14 mouse cellular contexts compared by ENCODE assay signal in the genomic region with DNA sequence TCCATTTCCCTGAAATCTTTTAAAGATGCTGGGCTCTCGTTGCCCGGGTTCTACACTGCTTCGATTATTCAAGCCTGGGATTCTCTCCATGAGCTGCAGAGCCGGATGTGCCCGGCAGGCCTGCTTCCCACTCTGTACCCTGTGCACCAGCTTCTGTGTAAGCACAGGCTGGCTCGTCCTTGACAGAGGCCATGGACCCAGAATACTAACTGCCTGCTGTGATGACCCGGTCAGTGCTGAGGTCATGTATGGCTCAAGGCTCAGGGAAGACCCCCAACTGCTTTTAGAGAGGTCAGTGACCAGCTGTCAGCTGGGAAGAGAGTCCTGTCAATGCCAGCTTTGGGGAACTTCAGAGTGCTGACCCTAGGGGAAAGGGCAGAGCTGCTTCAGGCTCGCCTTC.
DNase-seq lines count a peak whose midpoint lies in the region; ATAC-seq and TF ChIP-seq lines count a peak whose summit lies in the region.
"Had no signal": no experiment of that assay in that cellular context is flagged by ENCODE, and none has a peak within 500 bp of the region (broad histone marks: within the 10 kb centered on the region; RNA-seq: fewer than 3 reads in every experiment).

No protein-coding gene starts in this region.

- H3K36me3 ChIP-seq in hindbrain, embryonic 11.5 days (ENCODE audit: control insufficient read depth, insufficient read depth, low read length), result no peaks in the 10 kb centered on the region
- no peaks in the 10 kb centered on the region for H3K36me3 ChIP-seq in midbrain, embryonic 12.5 days

- no peaks in the 10 kb centered on the region for H3K27me3 ChIP-seq in hindbrain, embryonic 11.5 days (ENCODE audit: control insufficient read depth, insufficient read depth, low read length)
- no peaks in the 10 kb centered on the region for H3K27me3 ChIP-seq in midbrain, embryonic 12.5 days

- no peaks in the 10 kb centered on the region; the same call in 1 of the 2 replicates for H3K4me1 ChIP-seq in hindbrain, embryonic 11.5 days (replicated peaks; ENCODE audit: control insufficient read depth, insufficient read depth, low read length)
- peaks cover 12% of the 10 kb centered on the region; the same call in 1 of the 2 replicates for H3K4me1 ChIP-seq in midbrain, embryonic 12.5 days

- no peak for DNase-seq in layer of hippocampus, adult 2 months (ENCODE audit: low spot score in 2 of 2)
- no peak for DNase-seq in layer of hippocampus, adult 18-20 months (ENCODE audit: low spot score in 2 of 2)
- peak; percentile 25 for DNase-seq in hindbrain, embryonic 11.5 days (ENCODE audit: low spot score)
- peak; percentile 49 for DNase-seq in retina, embryonic 14.5 days (ENCODE audit: low spot score)
- DNase-seq in right cerebral cortex, postnatal 25 days, result no peak
- DNase-seq in kidney, postnatal 36 days, result no peak
- no peak for DNase-seq in thymus, postnatal 10 days (ENCODE audit: low spot score in 2 of 2)
- DNase-seq: adrenal gland, postnatal 25 days; B cell, adult 2 months; heart, adult 2 months; heart, postnatal 14 days; lung, adult 18-20 months; right cerebral cortex, postnatal 4 days had no signal

- 27% methylated on average over 8 of the region's 8 CpGs for WGBS in hindbrain, embryonic 11.5 days
- 39% methylated on average over 8 of the region's 8 CpGs for WGBS in midbrain, embryonic 12.5 days

- no peak overlapping the region for H3K4me3 ChIP-seq in layer of hippocampus, adult 2 months
- H3K4me3 ChIP-seq in hindbrain, embryonic 11.5 days (ENCODE audit: low read depth, low read length), result no peak overlapping the region
- H3K4me3 ChIP-seq in midbrain, embryonic 12.5 days, result no peak overlapping the region
- H3K4me3 ChIP-seq: heart, adult 2 months had no signal

- peak overlapping the region; percentile 36; the same call in 1 of the 2 replicates for H3K27ac ChIP-seq in layer of hippocampus, adult 2 months
- peak overlapping the region; percentile 58 for H3K27ac ChIP-seq in hindbrain, embryonic 11.5 days (ENCODE audit: low read depth, low read length)
- H3K27ac ChIP-seq in midbrain, embryonic 12.5 days (replicated peaks), result peak overlapping the region; percentile 76
- H3K27ac ChIP-seq: heart, adult 2 months had no signal

- no peak overlapping the region for H3K9ac ChIP-seq in hindbrain, embryonic 11.5 days (ENCODE audit: low read depth, low read length)
- H3K9ac ChIP-seq in midbrain, embryonic 12.5 days (replicated peaks), result no peak overlapping the region

- peak; percentile 37; the same call in 1 of the 2 replicates for TF ChIP-seq CTCF in layer of hippocampus, adult 2 months (conservative IDR thresholded peaks at IDR 0.05)

- no peaks in the 10 kb centered on the region for H3K9me3 ChIP-seq in hindbrain, embryonic 11.5 days (ENCODE audit: control insufficient read depth, low read length)
- H3K9me3 ChIP-seq in midbrain, embryonic 12.5 days, result no peaks in the 10 kb centered on the region

- no peak overlapping the region for H3K4me2 ChIP-seq in hindbrain, embryonic 11.5 days (replicated peaks; ENCODE audit: low read depth, low read length)
- no peak overlapping the region for H3K4me2 ChIP-seq in midbrain, embryonic 12.5 days (replicated peaks)

- peak; percentile 57; the same call in 1 of the 2 replicates for ATAC-seq in hindbrain, embryonic 11.5 days (ENCODE audit: low FRiP score)
- peak; percentile 67 for ATAC-seq in midbrain, embryonic 12.5 days (ENCODE audit: low FRiP score, low read depth)

Comparison
In these comparisons a context has a peak if more than half of its experiments do, and no peak if none do; other contexts are left out.
1. DNase-seq: peak in hindbrain, embryonic 11.5 days (single experiment) and retina, embryonic 14.5 days (single experiment); none in layer of hippocampus, adult 2 months (0 of 2), layer of hippocampus, adult 18-20 months (0 of 2), right cerebral cortex, postnatal 25 days (single experiment), kidney, postnatal 36 days (0 of 2) and thymus, postnatal 10 days (0 of 2).
2. Peak in every context shown above with its lines, with median percentiles within 50 percentile points of each other: H3K27ac ChIP-seq.